Mouse (Mus musculus): Measurements from ENCODE around the gene Nelfa.

GRCm38 (mm10) chr5:33959382-33959781 is 23.2 kb upstream of the Nelfa start:
- no peak for TF ChIP-seq CTCF (IDR thresholded peaks at IDR 0.05; ENCODE audit: extremely low read depth, insufficient read depth, low read length)
- TF ChIP-seq POLR2A (IDR thresholded peaks at IDR 0.05; ENCODE audit: extremely low read depth, insufficient read depth, low read length), result no peak

All from cortical plate, adult 2 months (tissue).